Comparison of ENCODE assay signal across 10 mouse cellular contexts in the genomic region with DNA sequence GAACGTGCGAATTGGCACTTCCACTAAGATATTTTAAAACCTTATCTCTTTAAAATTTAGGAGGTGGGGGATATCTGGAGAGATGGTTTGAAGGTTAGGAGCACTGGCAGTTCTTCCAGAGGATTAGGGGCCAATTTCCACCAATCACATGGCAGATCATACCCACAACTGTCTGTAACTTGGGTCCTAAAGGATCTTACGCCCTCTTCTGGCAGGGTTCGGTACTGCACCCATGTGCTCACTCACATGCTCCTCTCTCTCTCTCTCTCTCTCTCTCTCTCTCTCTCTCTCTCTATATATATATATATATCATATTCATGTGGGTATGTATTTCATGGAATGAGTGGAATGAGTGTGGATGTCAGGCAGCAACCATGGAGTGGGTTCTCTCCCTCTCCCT.
DNase-seq lines count a peak whose midpoint lies in the region; ATAC-seq and TF ChIP-seq lines count a peak whose summit lies in the region.
"Had no signal": no experiment of that assay in that cellular context is flagged by ENCODE, and none has a peak within 500 bp of the region (broad histone marks: within the 10 kb centered on the region; RNA-seq: fewer than 3 reads in every experiment).

No protein-coding gene starts in this region.

- H3K27ac ChIP-seq in left cerebral cortex, adult 2 months = no peak overlapping the region
- no peak overlapping the region for H3K27ac ChIP-seq in MEL (ENCODE audit: control insufficient read depth, low read depth, low read length)
- H3K27ac ChIP-seq in liver, postnatal 0 days (ENCODE audit: low read depth) = no peak overlapping the region
- H3K27ac ChIP-seq: liver, embryonic 15.5 days had no signal

- H3K4me1 ChIP-seq in MEL (ENCODE audit: control insufficient read depth in 1 of 2, insufficient read depth in 2 of 2, low read length in 2 of 2) = no peaks in the 10 kb centered on the region
- no peaks in the 10 kb centered on the region for H3K4me1 ChIP-seq in liver, postnatal 0 days (ENCODE audit: insufficient read depth)
- H3K4me1 ChIP-seq: liver, embryonic 15.5 days had no signal

- H3K9ac ChIP-seq in MEL (ENCODE audit: control insufficient read depth, low read depth, low read length, poor library complexity, severe bottlenecking) = no peak overlapping the region
- H3K9ac ChIP-seq in liver, postnatal 0 days (replicated peaks) = no peak overlapping the region
- H3K9ac ChIP-seq: liver, embryonic 15.5 days had no signal

- H3K9me3 ChIP-seq in MEL (replicated peaks; ENCODE audit: insufficient read depth, low read length) = no peaks in the 10 kb centered on the region
- no peaks in the 10 kb centered on the region for H3K9me3 ChIP-seq in liver, postnatal 0 days (ENCODE audit: low read length)
- H3K9me3 ChIP-seq: liver, embryonic 15.5 days had no signal

- no peak for DNase-seq in left cerebral cortex, adult 2 months (ENCODE audit: extremely low spot score in 1 of 2, low spot score in 2 of 2)
- DNase-seq in left cerebral cortex, postnatal 25 days (ENCODE audit: low spot score in 2 of 2) = no peak
- DNase-seq in MEL (ENCODE audit: low read depth, low spot score) = peak; percentile 54
- peak; percentile 2 for DNase-seq in brain, embryonic 14.5 days (ENCODE audit: low read depth)
- DNase-seq in liver, postnatal 0 days = peak; percentile 20
- DNase-seq in frontal cortex, postnatal 25 days (ENCODE audit: low spot score in 2 of 2) = no peak
- no peak for DNase-seq in left cerebral cortex, postnatal 36 days (ENCODE audit: low spot score in 2 of 2)

- peak; percentile 33 for TF ChIP-seq CTCF in left cerebral cortex, adult 2 months (IDR thresholded peaks at IDR 0.05)
- TF ChIP-seq CTCF in MEL (IDR thresholded peaks at IDR 0.05 in 2 of 3, conservative IDR thresholded peaks at IDR 0.05 in 1 of 3; ENCODE audit: control insufficient read depth in 1 of 3, insufficient read depth in 1 of 3, low read depth in 2 of 3, low read length in 3 of 3, poor library complexity in 1 of 3, severe bottlenecking in 1 of 3) = peak; percentile 46 to 59 (median 48)
- TF ChIP-seq CTCF in brain, embryonic 14.5 days (IDR thresholded peaks at IDR 0.05; ENCODE audit: borderline replicate concordance, extremely low read depth, insufficient read depth, insufficient read length) = peak; percentile 44; the same call in 1 of the 2 replicates
- peak; percentile 69 for TF ChIP-seq CTCF in liver, postnatal 0 days (IDR thresholded peaks at IDR 0.05; ENCODE audit: low read depth)

- TF ChIP-seq POLR2A in MEL (IDR thresholded peaks at IDR 0.05; ENCODE audit: control insufficient read depth in 1 of 2, insufficient read depth in 1 of 2, low read depth in 1 of 2, low read length in 2 of 2, poor library complexity in 1 of 2) = no peak
- no peak for TF ChIP-seq POLR2A in brain, embryonic 14.5 days (IDR thresholded peaks at IDR 0.05; ENCODE audit: borderline replicate concordance, extremely low read depth, insufficient read depth, insufficient read length, poor library complexity, severe bottlenecking)

- ATAC-seq in liver, postnatal 0 days = no peak
- no peak for ATAC-seq in inflammation-experienced regulatory T-cells, adult 6 months

- intact Hi-C loops in left cerebral cortex, adult 2 months (cut with DNase I) = no loop called here
- intact Hi-C loops in left cerebral cortex, postnatal 25 days (cut with DNase I) = no loop called here
- intact Hi-C loops in left cerebral cortex, postnatal 36 days (cut with DNase I) = no loop called here

- H3K36me3 ChIP-seq in MEL (ENCODE audit: control insufficient read depth in 1 of 2, insufficient read depth in 2 of 2, low read length in 2 of 2) = no peaks in the 10 kb centered on the region
- H3K36me3 ChIP-seq in liver, postnatal 0 days (replicated peaks; ENCODE audit: insufficient read depth, low read length) = no peaks in the 10 kb centered on the region
- H3K36me3 ChIP-seq: liver, embryonic 15.5 days had no signal

- peak; percentile 40 for TF ChIP-seq RAD21 in MEL (IDR thresholded peaks at IDR 0.05; ENCODE audit: low read depth, low read length)

- TF ChIP-seq EP300 in MEL (IDR thresholded peaks at IDR 0.05; ENCODE audit: low read depth in 1 of 2, low read length in 2 of 2) = no peak
- TF ChIP-seq EP300 in liver, postnatal 0 days (IDR thresholded peaks at IDR 0.05; ENCODE audit: low read depth) = no peak

- 42% methylated on average over 4 of the region's 4 CpGs for WGBS in liver, postnatal 0 days (ENCODE audit: insufficient replicate concordance)

- no peaks in the 10 kb centered on the region for H3K27me3 ChIP-seq in MEL (ENCODE audit: control insufficient read depth in 1 of 2, insufficient read depth in 2 of 2, low read length in 2 of 2)
- no peaks in the 10 kb centered on the region for H3K27me3 ChIP-seq in liver, postnatal 0 days (ENCODE audit: insufficient read depth, low read length)
- H3K27me3 ChIP-seq: liver, embryonic 15.5 days had no signal

- H3K79me2 ChIP-seq in MEL (ENCODE audit: control insufficient read depth, insufficient read depth, low read length, poor library complexity) = no peaks in the 10 kb centered on the region

- no peak overlapping the region for H3K4me2 ChIP-seq in liver, postnatal 0 days (ENCODE audit: low read depth, low read length)
- H3K4me2 ChIP-seq: liver, embryonic 15.5 days had no signal

- H3K4me3 ChIP-seq in left cerebral cortex, adult 2 months = no peak overlapping the region
- H3K4me3 ChIP-seq in MEL (ENCODE audit: control insufficient read depth in 1 of 2, insufficient read depth in 1 of 2, low read depth in 2 of 2, low read length in 2 of 2) = no peak overlapping the region
- H3K4me3 ChIP-seq in liver, postnatal 0 days (ENCODE audit: low read depth, low read length) = no peak overlapping the region
- H3K4me3 ChIP-seq: erythroblast, embryonic 14.5 days; liver, embryonic 15.5 days had no signal

TF ChIP-seq in MEL, 35 proteins besides CTCF, POLR2A, EP300 and RAD21:
- 0 out of 2 replicates have a peak, but pooled peaks have one; percentile 36 for TF ChIP-seq JUND (IDR thresholded peaks at IDR 0.05; ENCODE audit: low read depth, low read length)
- no peak; the same call in 1 of the 2 replicates for TF ChIP-seq ZC3H11A (IDR thresholded peaks at IDR 0.05; ENCODE audit: low read depth, low read length)
- peak; percentile 60 for TF ChIP-seq SMC3 (IDR thresholded peaks at IDR 0.05; ENCODE audit: low read depth, low read length)
- TF ChIP-seq TBP (IDR thresholded peaks at IDR 0.05; ENCODE audit: low read depth, low read length) = no peak
- TF ChIP-seq USF1 (IDR thresholded peaks at IDR 0.05; ENCODE audit: low read depth, low read length) = no peak
- no peak for TF ChIP-seq TAL1 (IDR thresholded peaks at IDR 0.05; ENCODE audit: low read length)
- TF ChIP-seq NELFE (IDR thresholded peaks at IDR 0.05; ENCODE audit: low read depth, low read length) = no peak
- TF ChIP-seq MXI1 (IDR thresholded peaks at IDR 0.05; ENCODE audit: low read depth, low read length) = no peak
- no peak for TF ChIP-seq GATA1 (IDR thresholded peaks at IDR 0.05; ENCODE audit: low read depth, low read length)
- no peak for TF ChIP-seq NRF1 (IDR thresholded peaks at IDR 0.05; ENCODE audit: insufficient read depth, low read depth, low read length, poor library complexity, severe bottlenecking)
- no peak for TF ChIP-seq RCOR1 (IDR thresholded peaks at IDR 0.05; ENCODE audit: low read depth, low read length)
- TF ChIP-seq HCFC1 (IDR thresholded peaks at IDR 0.05; ENCODE audit: low read depth, low read length) = no peak
- no peak for TF ChIP-seq ZMIZ1 (IDR thresholded peaks at IDR 0.05; ENCODE audit: low read depth, low read length)
- no peak for TF ChIP-seq POLR2AphosphoS2 (IDR thresholded peaks at IDR 0.05; ENCODE audit: low read length)
- TF ChIP-seq POLR2AphosphoS5 (IDR thresholded peaks at IDR 0.05; ENCODE audit: borderline replicate concordance, low read depth, low read length) = no peak
- TF ChIP-seq MAFK (IDR thresholded peaks at IDR 0.05; ENCODE audit: borderline replicate concordance, low read depth, low read length) = no peak

Comparison
In these comparisons a context has a peak if more than half of its experiments do, and no peak if none do; other contexts are left out.
1. DNase-seq: peak in MEL (single experiment), brain, embryonic 14.5 days (single experiment) and liver, postnatal 0 days (single experiment); none in left cerebral cortex, adult 2 months (0 of 2), left cerebral cortex, postnatal 25 days (0 of 2), frontal cortex, postnatal 25 days (0 of 2) and left cerebral cortex, postnatal 36 days (0 of 2).
2. Peak in every context shown above with its lines, with median percentiles within 50 percentile points of each other: CTCF ChIP-seq.